Mouse (Mus musculus): ENCODE data around the gene Dexi.

DNA sequence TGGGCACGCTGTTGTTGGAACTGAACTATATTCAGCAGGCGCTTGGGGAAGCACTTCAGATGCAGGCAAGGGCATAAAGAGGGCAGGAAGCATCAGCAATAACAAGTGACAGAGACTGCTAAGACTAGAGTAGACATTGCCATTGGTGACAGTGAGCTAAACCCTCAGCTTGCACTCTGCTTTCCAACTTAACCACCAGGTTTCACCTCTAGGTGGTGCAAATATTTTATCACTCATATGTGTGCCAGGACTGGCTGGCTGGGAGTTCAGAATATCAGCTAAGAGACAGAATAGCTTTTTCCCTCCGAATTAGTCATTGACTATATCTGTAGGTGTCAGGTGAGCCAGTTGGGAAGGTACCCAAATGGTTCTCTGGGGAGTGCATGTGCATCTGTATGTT, 43.7 kb upstream of the Dexi start:
- TF ChIP-seq POLR2A (IDR thresholded peaks at IDR 0.05; ENCODE audit: borderline replicate concordance, low read depth, low read length) = no peak
- TF ChIP-seq CTCF (IDR thresholded peaks at IDR 0.05; ENCODE audit: low read depth, low read length) = no peak

Data from bone marrow macrophage, adult 2 months (primary cell).